Mouse (Mus musculus): Measurements from ENCODE around the gene Ctdspl. TPM values are rescaled to one million over a fixed set of nuclear protein-coding genes. Genes with fewer than 3 reads are reported as not detected.

Ctdspl gene
- 1.7 TPM for polyA plus RNA-seq (2014; fragmentation: Illumina TruSeq; extraction: RNeasy Lipid Tissue Mini Kit (QIAGEN cat#74804); ENCODE audit: low read depth, low replicate concordance)

GRCm38 (mm10) chr9:118926111-118926650, at the start of gene Ctdspl:
Ctdspl (plus strand) TSS chr9:118926453.

DNA sequence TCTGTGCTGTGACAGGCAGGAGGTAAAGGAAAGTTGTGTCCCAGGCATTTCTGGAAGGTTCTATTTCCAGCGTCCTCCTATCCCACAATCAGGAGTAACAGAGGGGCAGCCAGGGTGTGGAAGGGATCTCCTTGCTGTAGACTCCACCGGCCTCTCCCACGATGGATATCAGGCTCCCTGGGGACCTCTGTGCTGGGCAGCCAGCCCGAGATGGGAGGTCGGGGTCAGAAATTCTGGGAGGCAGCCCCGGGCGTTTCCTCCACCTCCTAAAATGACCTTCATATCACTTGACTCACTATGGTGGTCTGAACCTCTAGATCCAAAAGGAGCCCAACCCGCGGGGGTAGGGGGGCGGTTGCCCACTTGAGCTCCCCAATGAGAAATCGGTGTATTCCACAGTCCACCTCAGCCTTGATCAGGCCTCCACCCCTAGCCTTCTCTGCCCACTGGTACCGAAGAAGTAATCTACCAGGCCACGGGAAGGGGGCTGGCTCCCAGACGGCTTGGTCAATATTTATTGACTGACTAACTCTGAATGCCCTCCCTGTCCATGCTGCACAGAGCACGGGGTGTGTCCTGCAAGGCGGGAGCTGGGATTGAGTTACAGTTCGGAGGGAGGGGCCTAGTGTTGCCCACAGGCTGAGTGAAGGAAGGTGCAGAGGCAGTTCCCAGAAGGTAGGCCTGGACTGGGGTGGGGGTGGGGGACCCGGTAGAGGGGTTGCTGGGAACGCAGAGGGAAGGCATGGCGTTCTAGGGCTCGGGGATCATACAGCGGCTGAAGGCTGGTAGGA, 126.1 kb downstream of the Ctdspl start, which contains the start of gene Vill:
TSS of gene Vill (plus strand) at position 625 of the 791 bp plus-strand sequence.

Other genes with a start within 250 kb of the Ctdspl start
- 0.45 TPM for gene Vill, start 126.3 kb downstream of the Ctdspl start, polyA plus RNA-seq (2014; fragmentation: Illumina TruSeq; extraction: RNeasy Lipid Tissue Mini Kit (QIAGEN cat#74804); ENCODE audit: low read depth, low replicate concordance)
- gene Plcd1, start 167.0 kb downstream of the Ctdspl start, polyA plus RNA-seq (2014; fragmentation: Illumina TruSeq; extraction: RNeasy Lipid Tissue Mini Kit (QIAGEN cat#74804); ENCODE audit: low read depth, low replicate concordance): not detected
- not detected for gene Dlec1, start 176.0 kb downstream of the Ctdspl start, polyA plus RNA-seq (2014; fragmentation: Illumina TruSeq; extraction: RNeasy Lipid Tissue Mini Kit (QIAGEN cat#74804); ENCODE audit: low read depth, low replicate concordance)
- gene Acaa1b, start 230.6 kb downstream of the Ctdspl start, polyA plus RNA-seq (2014; fragmentation: Illumina TruSeq; extraction: RNeasy Lipid Tissue Mini Kit (QIAGEN cat#74804); ENCODE audit: low read depth, low replicate concordance): 82.1 TPM
- gene Gm47289, start 232.7 kb downstream of the Ctdspl start, polyA plus RNA-seq (2014; fragmentation: Illumina TruSeq; extraction: RNeasy Lipid Tissue Mini Kit (QIAGEN cat#74804); ENCODE audit: low read depth, low replicate concordance): not detected